Mouse (Mus musculus): ENCODE measurements around the gene Plekha6. TPM values are rescaled to one million over a fixed set of nuclear protein-coding genes. Genes with fewer than 3 reads are reported as not detected.

Plekha6 gene
- polyA plus RNA-seq, 1 experiment from 2014 or later: 8.8 TPM

GRCm38 (mm10) chr1:133209036-133209435, 45.0 kb downstream of the Plekha6 start:
- DNase-seq (ENCODE audit: low spot score) (no peak), ATAC-seq (replicated peaks; ENCODE audit: low FRiP score, low read depth) (no peak)
- WGBS: 85% methylated on average over 11 of the region's 11 CpGs
- no peak overlapping the region for H3K9ac ChIP-seq (ENCODE audit: low read depth, low read length)
- no peaks in the 10 kb centered on the region for H3K36me3 ChIP-seq (ENCODE audit: insufficient read depth, low read length)
- no peak overlapping the region for H3K27ac ChIP-seq
- no peak overlapping the region for H3K4me2 ChIP-seq (ENCODE audit: low read length)
- no peak overlapping the region for H3K4me3 ChIP-seq (replicated peaks; ENCODE audit: low read depth, low read length)
- H3K4me1 ChIP-seq (replicated peaks; ENCODE audit: insufficient read depth, low read length): peaks cover 10% of the 10 kb centered on the region
- no peak for TF ChIP-seq CTCF (IDR thresholded peaks at IDR 0.05; ENCODE audit: low read depth)
- H3K9me3 ChIP-seq (replicated peaks; ENCODE audit: low read length): no peaks in the 10 kb centered on the region
- no peaks in the 10 kb centered on the region for H3K27me3 ChIP-seq (ENCODE audit: insufficient read depth, low read length)

- Histone ChIP-seq H3K27me3 (ENCODE audit: insufficient read depth, low read length) (no peaks in the 10 kb centered on the region), H3K27ac (no peak overlapping the region), H3K4me1 (replicated peaks; ENCODE audit: insufficient read depth, low read length) (peaks cover 10% of the 10 kb centered on the region), H3K4me2 (ENCODE audit: low read length) (no peak overlapping the region), H3K9me3 (replicated peaks; ENCODE audit: low read length) (no peaks in the 10 kb centered on the region), H3K4me3 (replicated peaks; ENCODE audit: low read depth, low read length) (no peak overlapping the region), H3K9ac (ENCODE audit: low read depth, low read length) (no peak overlapping the region), H3K36me3 (ENCODE audit: insufficient read depth, low read length) (no peaks in the 10 kb centered on the region)
- TF ChIP-seq CTCF (IDR thresholded peaks at IDR 0.05; ENCODE audit: low read depth): no peak
- WGBS: 55% methylated on average over 7 of the region's 7 CpGs
- DNase-seq (ENCODE audit: low spot score): no peak
- ATAC-seq (replicated peaks; ENCODE audit: low FRiP score, low read depth): no peak
These were observed 45.5 kb downstream of the Plekha6 start for GRCm38 (mm10) chr1:133209482-133209881.

- H3K36me3 ChIP-seq (ENCODE audit: insufficient read depth, low read length): no peaks in the 10 kb centered on the region
- H3K4me2 ChIP-seq (ENCODE audit: low read length): no peak overlapping the region
- no peak for TF ChIP-seq CTCF (IDR thresholded peaks at IDR 0.05; ENCODE audit: low read depth)
- H3K27ac ChIP-seq: no peak overlapping the region
- 0 out of 2 replicates have a peak, but pooled peaks have one; percentile 25 for ATAC-seq (replicated peaks; ENCODE audit: low FRiP score, low read depth)
- no peaks in the 10 kb centered on the region for H3K27me3 ChIP-seq (ENCODE audit: insufficient read depth, low read length)
- H3K9me3 ChIP-seq (replicated peaks; ENCODE audit: low read length): no peaks in the 10 kb centered on the region
- no peak for DNase-seq (ENCODE audit: low spot score)
- 46% methylated on average over 17 of the region's 17 CpGs for WGBS
- peaks cover 8% of the 10 kb centered on the region for H3K4me1 ChIP-seq (replicated peaks; ENCODE audit: insufficient read depth, low read length)
- H3K4me3 ChIP-seq (replicated peaks; ENCODE audit: low read depth, low read length): no peak overlapping the region
- no peak overlapping the region for H3K9ac ChIP-seq (ENCODE audit: low read depth, low read length)
These were observed 46.0 kb downstream of the Plekha6 start for GRCm38 (mm10) chr1:133209901-133210516.

GRCm38 (mm10) chr1:133210766-133211165, 46.8 kb downstream of the Plekha6 start:
- Histone ChIP-seq H3K9ac (ENCODE audit: low read depth, low read length) (no peak overlapping the region), H3K27ac (no peak overlapping the region), H3K27me3 (ENCODE audit: insufficient read depth, low read length) (no peaks in the 10 kb centered on the region), H3K36me3 (ENCODE audit: insufficient read depth, low read length) (no peaks in the 10 kb centered on the region), H3K4me2 (ENCODE audit: low read length) (no peak overlapping the region), H3K4me1 (replicated peaks; ENCODE audit: insufficient read depth, low read length) (peaks cover 4% of the 10 kb centered on the region), H3K9me3 (replicated peaks; ENCODE audit: low read length) (no peaks in the 10 kb centered on the region), H3K4me3 (replicated peaks; ENCODE audit: low read depth, low read length) (no peak overlapping the region)
- no peak for TF ChIP-seq CTCF (IDR thresholded peaks at IDR 0.05; ENCODE audit: low read depth)
- ATAC-seq (replicated peaks; ENCODE audit: low FRiP score, low read depth) (no peak), DNase-seq (ENCODE audit: low spot score) (no peak)
- 66% methylated on average over 7 of the region's 7 CpGs for WGBS

- Histone ChIP-seq H3K9me3 (replicated peaks; ENCODE audit: low read length) (no peaks in the 10 kb centered on the region), H3K27ac (no peak overlapping the region), H3K4me1 (replicated peaks; ENCODE audit: insufficient read depth, low read length) (peaks cover 4% of the 10 kb centered on the region), H3K9ac (ENCODE audit: low read depth, low read length) (no peak overlapping the region), H3K36me3 (ENCODE audit: insufficient read depth, low read length) (no peaks in the 10 kb centered on the region), H3K4me3 (replicated peaks; ENCODE audit: low read depth, low read length) (no peak overlapping the region), H3K4me2 (ENCODE audit: low read length) (no peak overlapping the region), H3K27me3 (ENCODE audit: insufficient read depth, low read length) (no peaks in the 10 kb centered on the region)
- TF ChIP-seq CTCF (IDR thresholded peaks at IDR 0.05; ENCODE audit: low read depth): no peak
- ATAC-seq (replicated peaks; ENCODE audit: low FRiP score, low read depth): no peak
- WGBS: 77% methylated on average over 4 of the region's 4 CpGs
- no peak for DNase-seq (ENCODE audit: low spot score)
These were observed 48.3 kb downstream of the Plekha6 start for GRCm38 (mm10) chr1:133212273-133212672.

GRCm38 (mm10) chr1:133213098-133213497, 49.1 kb downstream of the Plekha6 start:
- no peak for ATAC-seq (replicated peaks; ENCODE audit: low FRiP score, low read depth)
- Histone ChIP-seq H3K36me3 (ENCODE audit: insufficient read depth, low read length) (no peaks in the 10 kb centered on the region), H3K4me3 (replicated peaks; ENCODE audit: low read depth, low read length) (no peak overlapping the region), H3K9ac (ENCODE audit: low read depth, low read length) (no peak overlapping the region), H3K27ac (0 out of 2 replicates have a peak overlapping the region, but pooled peaks have one; percentile 10), H3K4me2 (ENCODE audit: low read length) (no peak overlapping the region), H3K27me3 (ENCODE audit: insufficient read depth, low read length) (no peaks in the 10 kb centered on the region), H3K4me1 (replicated peaks; ENCODE audit: insufficient read depth, low read length) (peaks cover 4% of the 10 kb centered on the region), H3K9me3 (replicated peaks; ENCODE audit: low read length) (no peaks in the 10 kb centered on the region)
- 62% methylated on average over 7 of the region's 7 CpGs for WGBS
- TF ChIP-seq CTCF (IDR thresholded peaks at IDR 0.05; ENCODE audit: low read depth): no peak
- DNase-seq (ENCODE audit: low spot score): no peak

GRCm38 (mm10) chr1:133213901-133214300, 49.9 kb downstream of the Plekha6 start:
- peaks cover 4% of the 10 kb centered on the region for H3K4me1 ChIP-seq (replicated peaks; ENCODE audit: insufficient read depth, low read length)
- TF ChIP-seq CTCF (IDR thresholded peaks at IDR 0.05; ENCODE audit: low read depth): no peak
- no peak overlapping the region for H3K9ac ChIP-seq (ENCODE audit: low read depth, low read length)
- H3K27me3 ChIP-seq (ENCODE audit: insufficient read depth, low read length): no peaks in the 10 kb centered on the region
- H3K4me2 ChIP-seq (ENCODE audit: low read length): no peak overlapping the region
- ATAC-seq (replicated peaks; ENCODE audit: low FRiP score, low read depth) (peak; percentile 76), DNase-seq (ENCODE audit: low spot score) (peak; percentile 39)
- 0 out of 2 replicates have a peak overlapping the region, but pooled peaks have one; percentile 10 for H3K27ac ChIP-seq
- H3K36me3 ChIP-seq (ENCODE audit: insufficient read depth, low read length): no peaks in the 10 kb centered on the region
- 91% methylated on average over 4 of the region's 4 CpGs for WGBS
- H3K9me3 ChIP-seq (replicated peaks; ENCODE audit: low read length): no peaks in the 10 kb centered on the region
- no peak overlapping the region for H3K4me3 ChIP-seq (replicated peaks; ENCODE audit: low read depth, low read length)
